In genomic region chr1:43826628-43827001, GRCm38 (mm10) we compare ENCODE assay signal across 8 mouse cellular contexts. TPM values are rescaled to one million over a fixed set of nuclear protein-coding genes. Genes with fewer than 3 reads are reported as not detected.
DNase-seq lines count a peak whose midpoint lies in the region; ATAC-seq and TF ChIP-seq lines count a peak whose summit lies in the region.

No protein-coding gene starts in this region.

- DNase-seq in kidney, adult 9 months: peak; percentile 13
- no peak for DNase-seq in kidney, postnatal 14 days
- no peak for DNase-seq in ovary, adult 18-20 months (ENCODE audit: low spot score)
- no peak for DNase-seq in testis, postnatal 14 days (ENCODE audit: low spot score)
- DNase-seq in Muller cell, postnatal 12 days (ENCODE audit: inconsistent ontology term): no peak

- H3K9ac ChIP-seq in hindbrain, embryonic 16.5 days (ENCODE audit: low read depth, low read length): peak overlapping the region; percentile 95
- peak overlapping the region; percentile 69 for H3K9ac ChIP-seq in midbrain, embryonic 15.5 days

- no peak for TF ChIP-seq CTCF in bone marrow macrophage, adult 2 months (IDR thresholded peaks at IDR 0.05; ENCODE audit: low read depth, low read length)

- peak overlapping the region; percentile 67 for H3K4me2 ChIP-seq in hindbrain, embryonic 16.5 days (ENCODE audit: low read length)
- H3K4me2 ChIP-seq in midbrain, embryonic 15.5 days: peak overlapping the region; percentile 82

- no peak for TF ChIP-seq POLR2A in bone marrow macrophage, adult 2 months (IDR thresholded peaks at IDR 0.05; ENCODE audit: borderline replicate concordance, low read depth, low read length)

- H3K36me3 ChIP-seq in hindbrain, embryonic 16.5 days (ENCODE audit: control insufficient read depth, insufficient read depth, low read length): no peaks in the 10 kb centered on the region
- no peaks in the 10 kb centered on the region for H3K36me3 ChIP-seq in midbrain, embryonic 15.5 days (replicated peaks)

- H3K4me1 ChIP-seq in bone marrow macrophage, adult 2 months (ENCODE audit: control insufficient read depth, insufficient read depth, low read length): peaks cover 6% of the 10 kb centered on the region
- H3K4me1 ChIP-seq in hindbrain, embryonic 16.5 days (ENCODE audit: control insufficient read depth, insufficient read depth, low read depth, low read length): peaks cover 16% of the 10 kb centered on the region
- peaks cover 26% of the 10 kb centered on the region for H3K4me1 ChIP-seq in midbrain, embryonic 15.5 days

- 0% methylated on average over 3 of the region's 3 CpGs for WGBS in hindbrain, embryonic 16.5 days
- WGBS in midbrain, embryonic 15.5 days: 0% methylated on average over 3 of the region's 3 CpGs

- H3K27me3 ChIP-seq in hindbrain, embryonic 16.5 days (replicated peaks; ENCODE audit: control insufficient read depth, insufficient read depth, low read length): no peaks in the 10 kb centered on the region
- H3K27me3 ChIP-seq in midbrain, embryonic 15.5 days (replicated peaks): no peaks in the 10 kb centered on the region

- H3K27ac ChIP-seq in bone marrow macrophage, adult 2 months (ENCODE audit: insufficient read depth, low read depth, low read length): no peak overlapping the region
- peak overlapping the region; percentile 94; the same call in 1 of the 2 replicates for H3K27ac ChIP-seq in hindbrain, embryonic 16.5 days (ENCODE audit: low read depth, low read length)
- peak overlapping the region; percentile 91 for H3K27ac ChIP-seq in midbrain, embryonic 15.5 days

- H3K4me3 ChIP-seq in bone marrow macrophage, adult 2 months (ENCODE audit: insufficient read depth, low read length): peak overlapping the region; percentile 88
- H3K4me3 ChIP-seq in hindbrain, embryonic 16.5 days (ENCODE audit: low read length): peak overlapping the region; percentile 94
- peak overlapping the region; percentile 80 for H3K4me3 ChIP-seq in midbrain, embryonic 15.5 days

- ATAC-seq in hindbrain, embryonic 16.5 days: no peak
- ATAC-seq in midbrain, embryonic 15.5 days (replicated peaks): no peak

- H3K9me3 ChIP-seq in hindbrain, embryonic 16.5 days (ENCODE audit: control insufficient read depth, low read length): no peaks in the 10 kb centered on the region
- no peaks in the 10 kb centered on the region for H3K9me3 ChIP-seq in midbrain, embryonic 15.5 days

RNA-seq across cellular contexts. Expression of gene Uxs1, which starts 1.0 kb away (rescaled TPM):
- polyA plus RNA-seq in bone marrow macrophage, adult 2 months (2012; ENCODE audit: insufficient read depth, insufficient read length, missing spikeins): 16.1 and 16.3 TPM in 2 replicates
- polyA plus RNA-seq in hindbrain, embryonic 16.5 days (2015; fragmentation: Nextera tagmentation; extraction: Ambion mirVana): 18.0 and 19.4 TPM in 2 replicates
- polyA plus RNA-seq in midbrain, embryonic 15.5 days (2015; fragmentation: Nextera tagmentation; extraction: Ambion mirVana): 16.4 and 18.6 TPM in 2 replicates
